9 mouse cellular contexts compared by ENCODE assay signal in genomic region chr10:93486622-93487021, GRCm38 (mm10). TPM values are rescaled to one million over a fixed set of nuclear protein-coding genes. Genes with fewer than 3 reads are reported as not detected.
DNase-seq lines count a peak whose midpoint lies in the region; ATAC-seq and TF ChIP-seq lines count a peak whose summit lies in the region.
"Had no signal": no experiment of that assay in that cellular context is flagged by ENCODE, and none has a peak within 500 bp of the region (broad histone marks: within the 10 kb centered on the region; RNA-seq: fewer than 3 reads in every experiment).

No protein-coding gene starts in this region.

- H3K36me3 ChIP-seq in heart, embryonic 11.5 days (ENCODE audit: control insufficient read depth, insufficient read depth, low read length): peaks cover 7% of the 10 kb centered on the region; the same call in 1 of the 2 replicates
- peaks cover 0 to 3% of the 10 kb centered on the region in 2 experiments; a peak in 3 of 4 replicates for H3K36me3 ChIP-seq in MEL (ENCODE audit: control insufficient read depth in 1 of 2, insufficient read depth in 2 of 2, low read length in 2 of 2)
- peaks cover 20% of the 10 kb centered on the region for H3K36me3 ChIP-seq in hindbrain, postnatal 0 days (ENCODE audit: insufficient read depth, low read length)
- peaks cover 11% of the 10 kb centered on the region for H3K36me3 ChIP-seq in stomach, postnatal 0 days (ENCODE audit: control insufficient read depth, insufficient read depth, low read length)

- H3K27me3 ChIP-seq in heart, embryonic 11.5 days (ENCODE audit: control insufficient read depth, insufficient read depth, low read length): peaks cover 2% of the 10 kb centered on the region; the same call in 1 of the 2 replicates
- no peaks in the 10 kb centered on the region for H3K27me3 ChIP-seq in MEL (ENCODE audit: control insufficient read depth in 1 of 2, insufficient read depth in 2 of 2, low read length in 2 of 2)
- H3K27me3 ChIP-seq in hindbrain, postnatal 0 days (ENCODE audit: insufficient read depth, low read length): no peaks in the 10 kb centered on the region
- H3K27me3 ChIP-seq in stomach, postnatal 0 days (ENCODE audit: control insufficient read depth, insufficient read depth, low read length): no peaks in the 10 kb centered on the region

- no peak overlapping the region for H3K27ac ChIP-seq in heart, embryonic 11.5 days (ENCODE audit: low read depth, low read length)
- no peak overlapping the region for H3K27ac ChIP-seq in MEL (ENCODE audit: control insufficient read depth, low read depth, low read length)
- no peak overlapping the region for H3K27ac ChIP-seq in hindbrain, postnatal 0 days
- H3K27ac ChIP-seq in stomach, postnatal 0 days (replicated peaks): no peak overlapping the region

- no peaks in the 10 kb centered on the region for H3K9me3 ChIP-seq in heart, embryonic 11.5 days (replicated peaks; ENCODE audit: control insufficient read depth, low read length)
- H3K9me3 ChIP-seq in MEL (replicated peaks; ENCODE audit: insufficient read depth, low read length): no peaks in the 10 kb centered on the region
- H3K9me3 ChIP-seq in hindbrain, postnatal 0 days (ENCODE audit: low read length): no peaks in the 10 kb centered on the region
- no peaks in the 10 kb centered on the region for H3K9me3 ChIP-seq in stomach, postnatal 0 days (ENCODE audit: control insufficient read depth, low read length)
- H3K9me3 ChIP-seq: G1E had no signal

- no peak overlapping the region for H3K9ac ChIP-seq in heart, embryonic 11.5 days (ENCODE audit: low read depth, low read length)
- no peak overlapping the region for H3K9ac ChIP-seq in MEL (ENCODE audit: control insufficient read depth, low read depth, low read length, poor library complexity, severe bottlenecking)
- H3K9ac ChIP-seq in hindbrain, postnatal 0 days (replicated peaks; ENCODE audit: low read length): no peak overlapping the region
- no peak overlapping the region for H3K9ac ChIP-seq in stomach, postnatal 0 days (ENCODE audit: low read length)

- DNase-seq in heart, adult 8-10 months (ENCODE audit: low spot score): peak; percentile 18
- peak; percentile 46 for DNase-seq in MEL (ENCODE audit: low read depth, low spot score)
- DNase-seq in cerebellum, postnatal 10 days: peak; percentile 70 to 80
- peak; percentile 82 for DNase-seq in hindbrain, postnatal 0 days (ENCODE audit: low spot score)
- DNase-seq in left cerebral cortex, postnatal 14 days (ENCODE audit: low spot score in 2 of 2): peak; percentile 58 to 61
- peak; percentile 50 for DNase-seq in stomach, postnatal 0 days (ENCODE audit: low spot score)
- DNase-seq in natural killer cell, adult 2 months (ENCODE audit: low spot score in 2 of 2): no peak

- no peak for TF ChIP-seq POLR2A in MEL (IDR thresholded peaks at IDR 0.05; ENCODE audit: control insufficient read depth in 1 of 2, insufficient read depth in 1 of 2, low read depth in 1 of 2, low read length in 2 of 2, poor library complexity in 1 of 2)

- WGBS in heart, embryonic 11.5 days (ENCODE audit: insufficient replicate concordance): 28% methylated on average over 4 of the region's 4 CpGs
- WGBS in hindbrain, postnatal 0 days: 21% methylated on average over 4 of the region's 4 CpGs
- 20% methylated on average over 4 of the region's 4 CpGs for WGBS in stomach, postnatal 0 days

- H3K4me2 ChIP-seq in heart, embryonic 11.5 days: no peak overlapping the region
- no peak overlapping the region for H3K4me2 ChIP-seq in hindbrain, postnatal 0 days (ENCODE audit: low read depth, low read length)
- H3K4me2 ChIP-seq in stomach, postnatal 0 days (replicated peaks; ENCODE audit: low read depth): no peak overlapping the region

- peak; percentile 57 to 59 (median 59) for TF ChIP-seq CTCF in MEL (IDR thresholded peaks at IDR 0.05 in 2 of 3, conservative IDR thresholded peaks at IDR 0.05 in 1 of 3; ENCODE audit: control insufficient read depth in 1 of 3, insufficient read depth in 1 of 3, low read depth in 2 of 3, low read length in 3 of 3, poor library complexity in 1 of 3, severe bottlenecking in 1 of 3)
- TF ChIP-seq CTCF in hindbrain, postnatal 0 days (IDR thresholded peaks at IDR 0.05; ENCODE audit: low read depth): peak; percentile 83
- TF ChIP-seq CTCF in stomach, postnatal 0 days (IDR thresholded peaks at IDR 0.05; ENCODE audit: low read depth): peak; percentile 83

- peak; percentile 46 for TF ChIP-seq RAD21 in MEL (IDR thresholded peaks at IDR 0.05; ENCODE audit: low read depth, low read length)

- ATAC-seq in heart, embryonic 11.5 days (replicated peaks; ENCODE audit: insufficient number of reproducible peaks, low FRiP score, low TSS enrichment): no peak
- ATAC-seq in hindbrain, postnatal 0 days: no peak; the same call in 1 of the 2 replicates
- ATAC-seq in stomach, postnatal 0 days (ENCODE audit: low FRiP score, low TSS enrichment): no peak

- no peak overlapping the region for H3K4me3 ChIP-seq in heart, embryonic 11.5 days (ENCODE audit: low read depth, low read length)
- no peak overlapping the region for H3K4me3 ChIP-seq in MEL (ENCODE audit: control insufficient read depth in 1 of 2, insufficient read depth in 1 of 2, low read depth in 2 of 2, low read length in 2 of 2)
- no peak overlapping the region for H3K4me3 ChIP-seq in hindbrain, postnatal 0 days (ENCODE audit: low read length)
- no peak overlapping the region for H3K4me3 ChIP-seq in stomach, postnatal 0 days (ENCODE audit: low read depth, low read length)

- no peak for TF ChIP-seq EP300 in MEL (IDR thresholded peaks at IDR 0.05; ENCODE audit: low read depth in 1 of 2, low read length in 2 of 2)
- TF ChIP-seq EP300 in stomach, postnatal 0 days (optimal IDR thresholded peaks at IDR 0.05): no peak

- no peaks in the 10 kb centered on the region for H3K79me2 ChIP-seq in MEL (ENCODE audit: control insufficient read depth, insufficient read depth, low read length, poor library complexity)

- intact Hi-C loops in left cerebral cortex, postnatal 14 days (cut with DNase I): loop anchor here (2.0 kb wide), 1 partner anchor 90 kb away; no protein-coding TSS in a partner anchor

- no peaks in the 10 kb centered on the region for H3K4me1 ChIP-seq in heart, embryonic 11.5 days (ENCODE audit: control insufficient read depth, insufficient read depth, low read length)
- no peaks in the 10 kb centered on the region; a peak in 1 of 4 replicates for H3K4me1 ChIP-seq in MEL (ENCODE audit: control insufficient read depth in 1 of 2, insufficient read depth in 2 of 2, low read length in 2 of 2)
- H3K4me1 ChIP-seq in hindbrain, postnatal 0 days (ENCODE audit: insufficient read depth, low read length): no peaks in the 10 kb centered on the region
- H3K4me1 ChIP-seq in stomach, postnatal 0 days (replicated peaks; ENCODE audit: control insufficient read depth, insufficient read depth): no peaks in the 10 kb centered on the region

TF ChIP-seq in MEL, 35 proteins besides CTCF, POLR2A, EP300 and RAD21 (continues in another document):
- TF ChIP-seq SMC3 (IDR thresholded peaks at IDR 0.05; ENCODE audit: low read depth, low read length): peak; percentile 30; the same call in 1 of the 2 replicates
- no peak for TF ChIP-seq ZKSCAN1 (IDR thresholded peaks at IDR 0.05; ENCODE audit: low read depth, low read length)

RNA-seq across cellular contexts. Expression of gene Hal, which starts 1.9 kb away (rescaled TPM):
- under 1 TPM in 3 of 4 experiments, not detected in 1; 0.05 to 0.29 (median 0.25) TPM for total RNA-seq in heart, adult 8-10 months (2022)
- not detected in 2 replicates for polyA plus RNA-seq in heart, embryonic 11.5 days (2014; fragmentation: Nextera tagmentation; extraction: Ambion mirVana)
- total RNA-seq in MEL (2012; rRNA removed): 0.12 TPM in 1 of 2 replicates, not detected in the other
- under 1 TPM in 1 of 2 experiments, not detected in 1; 0.03 TPM for polyA plus RNA-seq in MEL (2012; ENCODE audit: insufficient read depth in 1 of 2, insufficient read length in 2 of 2, low read depth in 1 of 2, low replicate concordance in 2 of 2, missing spikeins in 1 of 2)
- total RNA-seq in hindbrain, postnatal 0 days (2014; rRNA removed): not detected in 2 replicates
- polyA plus RNA-seq in hindbrain, postnatal 0 days (2015; fragmentation: Nextera tagmentation; extraction: Ambion mirVana): 0.18 and 0.29 TPM in 2 replicates
- total RNA-seq in left cerebral cortex, postnatal 14 days (2021): under 1 TPM; 0.15 to 0.35 TPM
- polyA plus RNA-seq in stomach, postnatal 0 days (2015; fragmentation: Nextera tagmentation; extraction: Ambion mirVana): 0.47 and 0.81 TPM in 2 replicates
- polyA plus RNA-seq: G1E had no signal

RNA-seq across cellular contexts. Expression of gene Lta4h, which starts 33.4 kb away (rescaled TPM):
- 10 to 100 TPM; 32.4 to 38.7 (median 33.0) TPM for total RNA-seq in heart, adult 8-10 months (2022)
- polyA plus RNA-seq in heart, embryonic 11.5 days (2014; fragmentation: Nextera tagmentation; extraction: Ambion mirVana): 274 and 286 TPM in 2 replicates
- total RNA-seq in MEL (2012; rRNA removed): 73.2 and 76.8 TPM in 2 replicates
- polyA plus RNA-seq in MEL (2012; ENCODE audit: insufficient read depth in 1 of 2, insufficient read length in 2 of 2, low read depth in 1 of 2, low replicate concordance in 2 of 2, missing spikeins in 1 of 2): 10 to 100 TPM in 1 of 2 experiments, not detected in 1; 73.0 TPM
- total RNA-seq in hindbrain, postnatal 0 days (2014; rRNA removed): 38.5 and 69.2 TPM in 2 replicates
- polyA plus RNA-seq in hindbrain, postnatal 0 days (2015; fragmentation: Nextera tagmentation; extraction: Ambion mirVana): 86.6 and 87.4 TPM in 2 replicates
- total RNA-seq in left cerebral cortex, postnatal 14 days (2021): 10 to 100 TPM; 63.0 to 66.9 TPM
- polyA plus RNA-seq in stomach, postnatal 0 days (2015; fragmentation: Nextera tagmentation; extraction: Ambion mirVana): 100 and 103 TPM in 2 replicates

RNA-seq across cellular contexts. Expression of gene Amdhd1, which starts 53.2 kb away (rescaled TPM):
- total RNA-seq in heart, adult 8-10 months (2022): not detected
- polyA plus RNA-seq in heart, embryonic 11.5 days (2014; fragmentation: Nextera tagmentation; extraction: Ambion mirVana): 0.23 and 0.24 TPM in 2 replicates
- not detected in 2 replicates for total RNA-seq in MEL (2012; rRNA removed)
- polyA plus RNA-seq in MEL (2012; ENCODE audit: insufficient read depth in 1 of 2, insufficient read length in 2 of 2, low read depth in 1 of 2, low replicate concordance in 2 of 2, missing spikeins in 1 of 2): not detected
- 0.16 TPM in 1 of 2 replicates, not detected in the other for total RNA-seq in hindbrain, postnatal 0 days (2014; rRNA removed)
- 0.15 TPM in 1 of 2 replicates, not detected in the other for polyA plus RNA-seq in hindbrain, postnatal 0 days (2015; fragmentation: Nextera tagmentation; extraction: Ambion mirVana)
- 1 to 10 TPM; 1.4 to 1.9 TPM for total RNA-seq in left cerebral cortex, postnatal 14 days (2021)
- polyA plus RNA-seq in stomach, postnatal 0 days (2015; fragmentation: Nextera tagmentation; extraction: Ambion mirVana): 0.28 and 0.45 TPM in 2 replicates
- total RNA-seq: G1E had no signal
- polyA plus RNA-seq: G1E had no signal

RNA-seq across cellular contexts. Expression of gene Ccdc38, which starts 53.8 kb away (rescaled TPM):
- total RNA-seq in heart, adult 8-10 months (2022): not detected
- 0.19 and 0.21 TPM in 2 replicates for polyA plus RNA-seq in heart, embryonic 11.5 days (2014; fragmentation: Nextera tagmentation; extraction: Ambion mirVana)
- not detected in 2 replicates for total RNA-seq in MEL (2012; rRNA removed)
- polyA plus RNA-seq in MEL (2012; ENCODE audit: insufficient read depth in 1 of 2, insufficient read length in 2 of 2, low read depth in 1 of 2, low replicate concordance in 2 of 2, missing spikeins in 1 of 2): under 1 TPM in 1 of 2 experiments, not detected in 1; 0.22 TPM
- total RNA-seq in hindbrain, postnatal 0 days (2014; rRNA removed): not detected in 2 replicates
- 0.41 and 0.53 TPM in 2 replicates for polyA plus RNA-seq in hindbrain, postnatal 0 days (2015; fragmentation: Nextera tagmentation; extraction: Ambion mirVana)
- under 1 TPM in 1 of 2 experiments, not detected in 1; 0.08 TPM for total RNA-seq in left cerebral cortex, postnatal 14 days (2021)
- 0.16 and 0.45 TPM in 2 replicates for polyA plus RNA-seq in stomach, postnatal 0 days (2015; fragmentation: Nextera tagmentation; extraction: Ambion mirVana)
- polyA plus RNA-seq: G1E had no signal

Comparison
In these comparisons a context has a peak if more than half of its experiments do, and no peak if none do; other contexts are left out.
1. DNase-seq: peak in heart, adult 8-10 months (single experiment), MEL (single experiment), cerebellum, postnatal 10 days (2 of 2), hindbrain, postnatal 0 days (single experiment), left cerebral cortex, postnatal 14 days (2 of 2) and stomach, postnatal 0 days (single experiment); none in natural killer cell, adult 2 months (0 of 2).
2. Peak in every context shown above with its lines, with median percentiles within 50 percentile points of each other: CTCF ChIP-seq.